Mouse (Mus musculus): ENCODE measurements around the gene Galntl6.
"Not testable (repeated sequence)": the region's sequence is repeated elsewhere in the genome, so short reads cannot be mapped to it uniquely, and the experiment has no call there.

Galntl6 gene

GRCm38 (mm10) chr8:57837384-57837783 is 1075.1 kb downstream of the Galntl6 start:
- no peak for DNase-seq

DNA sequence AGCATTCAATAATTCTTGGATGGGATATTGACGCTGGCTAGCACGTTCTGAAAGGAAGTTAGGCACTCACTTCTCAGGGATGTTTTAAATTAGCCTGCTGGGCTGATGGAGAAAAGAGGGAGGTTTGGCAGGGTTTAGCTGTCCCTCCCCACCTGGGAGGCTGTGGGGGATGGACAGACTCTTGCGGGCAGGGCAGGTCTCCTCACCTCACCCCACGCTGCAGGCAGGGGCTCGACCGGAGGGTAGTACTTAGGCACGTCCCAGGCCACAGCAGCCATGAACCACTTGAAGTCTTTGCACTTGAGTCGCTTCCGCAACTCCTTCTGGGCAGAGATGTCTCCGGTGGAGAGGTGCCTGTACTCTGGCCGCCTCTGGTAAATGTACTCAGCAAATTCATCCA is 1075.5 kb downstream of the Galntl6 start:
- no peak for DNase-seq

- DNase-seq = no peak
These were observed 1076.1 kb downstream of the Galntl6 start for GRCm38 (mm10) chr8:57836201-57836883.

DNA sequence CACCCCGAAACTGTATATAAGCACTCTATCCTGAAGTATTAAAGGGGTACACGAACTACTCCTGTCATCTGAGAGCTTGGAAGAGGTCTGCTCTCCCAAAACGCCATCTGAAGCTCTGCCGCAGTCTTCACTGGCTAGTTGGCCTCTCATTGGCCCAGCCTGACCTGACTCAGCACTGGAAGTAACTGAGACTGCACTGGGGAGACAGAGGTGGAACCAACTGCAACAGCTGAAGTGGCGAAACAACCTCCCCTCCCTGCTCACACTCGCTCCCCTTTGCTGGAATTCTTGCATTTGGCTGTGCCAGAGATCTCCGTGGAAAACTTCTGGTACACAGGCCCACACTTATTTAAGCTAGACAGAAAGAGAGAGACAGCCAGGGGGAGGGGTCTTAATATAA is 1089.3 kb downstream of the Galntl6 start:
- DNase-seq = no peak

GRCm38 (mm10) chr8:57816034-57816433 is 1096.4 kb downstream of the Galntl6 start:
- no peak for DNase-seq

DNA sequence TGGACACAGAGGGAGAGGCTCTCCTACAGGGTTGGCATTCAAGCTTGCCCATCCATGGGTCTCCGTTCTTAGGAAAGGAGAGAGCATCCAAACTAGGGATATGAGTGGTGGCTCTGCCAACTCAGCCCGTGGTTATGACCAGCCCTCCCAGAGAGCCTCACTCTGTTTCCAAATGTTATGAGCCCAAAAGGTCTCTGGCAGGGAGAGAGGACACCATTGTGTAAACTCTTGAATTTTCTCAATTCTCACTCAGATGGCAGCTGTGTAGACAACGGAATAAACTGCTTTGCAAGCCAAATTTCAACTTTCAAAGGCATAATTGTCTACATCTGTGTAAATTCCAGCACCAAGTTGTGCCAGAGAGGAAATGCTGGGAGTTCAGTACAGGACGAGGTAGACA is 1105.4 kb downstream of the Galntl6 start:
- no peak for DNase-seq

DNA sequence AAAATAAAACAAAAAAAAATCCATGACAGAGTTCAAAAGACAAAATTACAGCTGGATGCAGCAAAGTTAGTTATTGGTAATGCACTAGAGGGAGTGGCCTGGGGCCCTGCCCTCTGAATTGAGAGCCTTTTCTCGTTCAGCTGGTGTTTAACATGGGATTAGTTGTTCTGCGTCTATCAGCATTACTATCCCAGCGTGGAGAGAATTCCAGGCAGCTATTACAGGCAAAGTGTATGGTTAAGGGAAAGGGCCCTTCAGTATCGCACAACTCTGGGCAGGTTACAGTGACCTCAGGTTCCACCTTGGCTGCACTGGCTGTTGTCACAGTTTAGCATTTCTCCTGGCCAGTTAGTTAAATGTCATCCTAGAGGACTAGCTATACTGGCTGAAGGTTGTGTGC is 1107.3 kb downstream of the Galntl6 start:
- DNase-seq = no peak

- no peak for DNase-seq
These were observed 1108.6 kb downstream of the Galntl6 start for GRCm38 (mm10) chr8:57803821-57804220.

- DNase-seq = peak; percentile 20
These were observed 1111.2 kb downstream of the Galntl6 start for GRCm38 (mm10) chr8:57801197-57801596.

DNA sequence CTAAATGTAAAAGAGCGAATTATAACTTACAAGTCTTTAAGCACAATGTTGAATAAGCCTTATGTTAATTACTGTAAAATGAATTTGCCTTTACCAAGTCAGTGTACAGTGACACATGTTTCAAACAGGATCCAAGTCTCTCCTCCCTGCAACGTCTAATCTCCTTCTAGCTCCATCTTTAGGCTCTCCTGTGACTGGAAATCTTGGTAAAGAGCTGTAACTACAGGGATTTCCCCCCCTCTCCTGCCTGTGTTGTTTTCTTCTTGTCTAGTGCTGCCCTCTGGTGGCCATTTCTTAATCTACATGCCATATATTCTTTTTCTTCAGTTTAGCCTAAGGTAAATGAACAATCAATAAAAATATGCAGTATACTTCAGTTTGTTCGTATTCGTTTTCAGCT is 1112.1 kb downstream of the Galntl6 start:
- DNase-seq = peak; percentile 87

DNA sequence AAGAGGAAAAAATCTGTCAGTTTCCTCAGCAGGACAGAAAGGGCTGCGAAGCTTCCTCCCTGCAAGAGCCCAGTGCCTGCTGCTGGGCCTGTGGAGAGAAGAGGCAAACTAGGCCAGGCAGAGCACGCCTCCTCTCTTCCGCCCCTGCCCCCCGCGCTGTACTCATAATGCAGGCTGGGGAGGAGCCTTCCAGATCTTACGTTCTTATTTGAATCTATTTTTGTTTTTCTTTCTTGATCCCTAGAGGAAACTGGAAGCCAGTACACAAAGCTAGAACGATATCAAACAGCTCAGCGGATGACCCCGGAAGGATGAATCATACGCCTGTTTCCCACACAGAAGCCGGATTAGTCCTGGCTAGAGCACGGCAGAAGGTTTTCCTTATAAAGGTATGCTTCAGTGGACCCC is 1112.6 kb downstream of the Galntl6 start:
- DNase-seq = peak; percentile 74

DNA sequence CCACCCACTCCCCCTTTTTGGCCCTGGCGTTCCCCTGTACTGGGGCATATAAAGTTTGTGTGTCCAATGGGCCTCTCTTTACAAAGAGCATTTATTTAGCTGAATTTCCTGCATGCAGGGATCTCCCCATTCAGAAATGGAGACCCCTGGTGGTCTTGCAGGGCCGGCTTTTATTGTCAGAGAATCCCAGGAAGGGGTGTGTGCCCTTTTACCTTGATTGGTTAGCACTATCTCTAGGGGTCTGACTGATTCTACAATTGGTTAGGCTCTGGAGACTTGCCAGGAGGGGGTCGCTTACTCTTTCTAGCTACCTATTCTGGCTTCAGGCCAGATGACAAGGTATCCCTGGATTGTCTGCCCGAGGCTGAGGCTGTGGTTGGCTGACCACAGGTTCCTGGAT is 1119.0 kb downstream of the Galntl6 start:
- DNase-seq = no peak

GRCm38 (mm10) chr8:57792246-57792645 is 1120.2 kb downstream of the Galntl6 start:
- no peak for DNase-seq

- DNase-seq = peak; percentile 27
These were observed 1121.1 kb downstream of the Galntl6 start for GRCm38 (mm10) chr8:57791309-57791721.

DNA sequence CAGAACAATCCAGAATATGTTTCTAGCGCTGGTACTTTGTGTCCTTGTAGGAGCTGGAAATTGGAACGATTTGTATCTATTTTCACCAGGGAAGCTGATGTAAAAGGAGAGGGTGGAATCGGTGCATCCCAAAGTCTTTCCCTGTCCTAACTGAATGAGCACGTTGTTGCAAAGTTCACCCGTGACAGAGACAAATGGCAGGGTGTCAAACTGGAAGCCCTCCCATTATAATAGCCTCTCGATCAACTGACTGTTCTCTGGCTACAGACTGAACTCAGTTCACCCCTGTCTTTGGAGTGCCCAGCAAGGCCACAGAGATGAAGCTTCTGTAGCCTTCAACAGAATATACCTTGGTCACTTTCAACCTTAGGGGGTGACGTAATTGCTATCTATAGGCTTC is 1132.9 kb downstream of the Galntl6 start:
- no peak for DNase-seq

- DNase-seq = no peak
These were observed 1134.3 kb downstream of the Galntl6 start for GRCm38 (mm10) chr8:57777988-57778721.

DNA sequence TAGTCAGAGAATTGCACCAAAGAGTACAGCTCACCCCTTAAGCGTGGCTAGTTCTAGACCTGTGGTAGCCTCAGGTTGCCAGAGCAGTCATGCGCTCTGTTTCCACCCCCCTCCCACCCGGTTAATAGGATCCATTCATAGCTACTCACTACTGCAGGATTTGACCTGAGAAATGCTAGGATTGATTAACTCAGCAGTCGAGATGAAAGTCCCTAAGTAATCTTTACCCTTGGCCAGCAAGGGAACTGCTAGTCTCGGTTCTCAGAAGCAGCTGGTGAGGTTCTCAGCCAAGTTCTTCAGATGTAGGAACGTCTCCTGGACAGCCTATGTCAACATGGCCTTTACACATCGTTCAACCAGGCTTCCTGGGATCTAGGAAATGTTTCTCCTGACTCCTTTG is 1135.7 kb downstream of the Galntl6 start:
- no peak for DNase-seq

DNA sequence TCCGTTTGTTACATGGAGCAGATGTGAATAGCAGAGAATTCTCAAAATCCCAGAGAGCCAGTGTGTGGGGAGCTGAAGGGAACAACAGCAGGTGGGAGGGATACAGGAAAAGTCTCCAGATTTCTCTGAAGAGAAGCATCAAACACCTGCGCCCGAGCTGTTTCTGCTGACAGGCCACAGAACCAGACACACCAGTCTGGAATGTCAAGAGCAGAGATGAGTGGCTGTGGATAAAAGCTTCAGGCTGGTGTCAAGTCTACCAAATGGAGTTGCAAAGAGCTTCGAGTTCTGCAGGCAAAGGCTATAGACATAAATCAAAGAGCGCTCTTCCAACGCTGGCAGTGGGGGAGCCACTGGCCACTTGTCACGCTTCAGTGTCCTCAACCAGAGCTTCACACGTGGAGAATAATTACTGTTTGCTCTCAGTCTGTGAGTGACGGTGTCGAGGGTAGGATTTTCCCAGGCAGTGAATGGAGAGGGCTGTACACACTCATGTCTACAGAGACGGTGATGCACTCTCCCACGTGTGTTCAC is 1139.6 kb downstream of the Galntl6 start:
- no peak for DNase-seq

DNA sequence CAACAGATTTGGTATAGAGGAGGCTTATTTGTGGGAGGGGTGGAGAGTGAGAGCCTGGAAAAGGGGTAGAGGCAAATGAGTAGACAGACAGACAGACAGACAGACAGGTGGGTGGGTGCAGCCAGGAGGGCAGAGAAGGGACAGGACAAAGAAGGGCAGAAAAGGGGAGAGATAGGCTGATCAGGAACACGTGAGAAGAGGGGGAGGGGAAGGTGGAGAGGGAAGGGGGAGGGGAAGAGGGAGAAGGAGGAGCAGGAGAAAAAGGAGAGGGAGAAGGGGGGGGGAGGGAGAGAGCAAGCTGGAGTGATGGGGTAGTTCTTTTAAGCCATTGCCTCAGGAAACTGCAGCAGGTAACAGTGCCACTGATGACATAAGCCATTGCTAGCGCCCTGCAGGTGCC is 1144.9 kb downstream of the Galntl6 start:
- no peak for DNase-seq

- no peak for DNase-seq
These were observed 1145.9 kb downstream of the Galntl6 start for GRCm38 (mm10) chr8:57766471-57767065.

DNA sequence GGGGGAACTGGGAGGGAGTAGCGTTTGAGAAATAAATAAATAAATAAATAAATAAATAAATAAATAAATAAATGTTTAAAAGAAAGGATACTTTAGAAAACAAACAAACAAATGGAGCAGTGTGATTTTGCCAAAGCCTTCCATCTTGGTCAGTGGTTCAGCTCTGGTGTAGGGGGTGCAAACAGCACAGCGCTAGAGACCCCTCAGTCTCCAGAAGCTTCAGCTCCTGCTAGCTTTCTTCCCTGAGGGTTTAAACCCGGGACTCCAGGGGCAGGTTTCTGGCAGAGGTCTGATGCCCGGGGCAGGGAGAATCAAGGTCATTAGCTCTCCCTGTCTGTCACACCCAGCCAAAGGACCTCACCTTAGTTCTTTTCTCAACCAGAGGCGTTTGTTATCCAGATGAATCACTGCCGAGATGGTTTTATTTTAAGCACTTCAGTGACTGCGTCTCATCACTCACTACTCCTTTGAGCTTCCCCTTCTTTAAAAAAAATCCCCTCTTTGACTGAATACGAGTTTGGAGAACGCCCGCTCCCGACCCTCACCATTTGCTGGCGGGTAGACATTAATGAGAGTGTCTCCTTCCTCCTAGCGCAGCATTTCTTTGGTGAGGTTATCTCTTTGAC is 1146.6 kb downstream of the Galntl6 start:
- DNase-seq = no peak

DNA sequence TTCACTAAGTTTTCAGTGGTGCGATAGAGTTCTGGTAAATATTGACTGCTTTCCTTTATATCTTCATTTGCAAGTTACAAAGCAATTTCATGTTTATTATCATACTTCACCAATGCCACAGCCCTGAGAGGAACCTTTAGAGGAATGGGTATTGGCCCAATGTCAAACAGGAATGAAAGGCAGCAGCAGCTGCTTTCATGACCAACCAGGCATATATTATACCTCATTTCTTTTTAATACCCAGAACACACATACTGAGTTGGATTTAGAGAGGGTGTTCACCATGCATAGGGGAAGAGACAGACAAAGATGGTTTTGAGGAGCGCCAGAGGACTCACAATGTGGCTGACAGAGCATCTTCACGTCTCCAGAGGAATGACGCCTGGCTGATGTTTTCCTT is 1147.2 kb downstream of the Galntl6 start:
- DNase-seq = no peak

DNA sequence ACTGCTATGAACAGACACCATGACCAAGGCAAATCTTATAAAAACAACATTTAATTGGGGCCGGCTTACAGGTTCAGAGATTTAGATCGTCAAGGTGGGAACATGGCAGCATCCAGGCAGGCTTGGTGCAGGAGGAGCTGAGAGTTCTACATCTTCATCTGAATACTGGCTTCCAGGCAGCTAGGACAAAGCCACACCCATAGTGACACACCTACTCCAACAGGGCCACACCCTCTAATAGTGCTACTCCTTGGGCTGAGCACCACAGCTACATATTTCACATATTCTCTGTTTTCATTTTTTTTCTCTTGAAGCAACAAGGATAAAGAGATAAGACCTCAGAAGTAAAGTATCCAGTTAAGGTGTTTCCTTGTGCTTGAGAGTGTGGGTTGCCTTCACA is 1149.8 kb downstream of the Galntl6 start:
- DNase-seq = not testable (repeated sequence)

Data from lung, postnatal 10 days (tissue).